Mouse (Mus musculus): ENCODE data around the gene Hnf4a.

- TF ChIP-seq CTCF (IDR thresholded peaks at IDR 0.05; ENCODE audit: low read depth) (no peak), EP300 (optimal IDR thresholded peaks at IDR 0.05) (no peak)
Measured at GRCm38 (mm10) chr2:163466771-163467170, 39.8 kb upstream of the Hnf4a start.

Data from stomach, postnatal 0 days (tissue).